Mouse (Mus musculus): ENCODE measurements around the gene Ldb2. TPM values are rescaled to one million over a fixed set of nuclear protein-coding genes. Genes with fewer than 3 reads are reported as not detected.

Gene Ldb2
- polyA plus RNA-seq, 1 experiment from 2014 or later = 51.5 TPM

GRCm38 (mm10) chr5:44784591-44784990 lies 14.9 kb downstream of the Ldb2 start:
- H3K4me3 ChIP-seq (ENCODE audit: low read depth, low read length) = no peak overlapping the region
- no peaks in the 10 kb centered on the region for H3K4me1 ChIP-seq (ENCODE audit: control insufficient read depth, insufficient read depth, low read length)
- H3K9ac ChIP-seq (replicated peaks; ENCODE audit: low read length) = no peak overlapping the region
- no peak for DNase-seq (ENCODE audit: low spot score)
- WGBS = 84% methylated on average over 3 of the region's 3 CpGs
- H3K27ac ChIP-seq (replicated peaks; ENCODE audit: low read depth, low read length) = no peak overlapping the region
- no peak overlapping the region for H3K4me2 ChIP-seq (ENCODE audit: low read depth, low read length)
- no peaks in the 10 kb centered on the region for H3K36me3 ChIP-seq (replicated peaks; ENCODE audit: control insufficient read depth, insufficient read depth, low read depth, low read length)
- no peak for ATAC-seq (replicated peaks; ENCODE audit: insufficient number of reproducible peaks, low FRiP score, low TSS enrichment, low read depth)
- no peaks in the 10 kb centered on the region for H3K27me3 ChIP-seq (ENCODE audit: control insufficient read depth, insufficient read depth, low read length)
- no peaks in the 10 kb centered on the region for H3K9me3 ChIP-seq (replicated peaks; ENCODE audit: control insufficient read depth, low read length)

- WGBS = 91% methylated on average over 4 of the region's 4 CpGs
- DNase-seq (ENCODE audit: low spot score) = no peak
- no peak overlapping the region for H3K9ac ChIP-seq (replicated peaks; ENCODE audit: low read length)
- no peaks in the 10 kb centered on the region for H3K36me3 ChIP-seq (replicated peaks; ENCODE audit: control insufficient read depth, insufficient read depth, low read depth, low read length)
- no peak overlapping the region for H3K27ac ChIP-seq (replicated peaks; ENCODE audit: low read depth, low read length)
- ATAC-seq (replicated peaks; ENCODE audit: insufficient number of reproducible peaks, low FRiP score, low TSS enrichment, low read depth) = no peak
- H3K4me3 ChIP-seq (ENCODE audit: low read depth, low read length) = no peak overlapping the region
- H3K9me3 ChIP-seq (replicated peaks; ENCODE audit: control insufficient read depth, low read length) = no peaks in the 10 kb centered on the region
- H3K4me2 ChIP-seq (ENCODE audit: low read depth, low read length) = no peak overlapping the region
- no peaks in the 10 kb centered on the region for H3K4me1 ChIP-seq (ENCODE audit: control insufficient read depth, insufficient read depth, low read length)
- no peaks in the 10 kb centered on the region for H3K27me3 ChIP-seq (ENCODE audit: control insufficient read depth, insufficient read depth, low read length)
These were observed 20.1 kb downstream of the Ldb2 start for GRCm38 (mm10) chr5:44779340-44779739.

- Histone ChIP-seq H3K9ac (replicated peaks; ENCODE audit: low read length) (no peak overlapping the region), H3K27me3 (ENCODE audit: control insufficient read depth, insufficient read depth, low read length) (no peaks in the 10 kb centered on the region), H3K4me1 (ENCODE audit: control insufficient read depth, insufficient read depth, low read length) (no peaks in the 10 kb centered on the region), H3K4me2 (ENCODE audit: low read depth, low read length) (no peak overlapping the region), H3K4me3 (ENCODE audit: low read depth, low read length) (no peak overlapping the region), H3K9me3 (replicated peaks; ENCODE audit: control insufficient read depth, low read length) (no peaks in the 10 kb centered on the region), H3K36me3 (replicated peaks; ENCODE audit: control insufficient read depth, insufficient read depth, low read depth, low read length) (no peaks in the 10 kb centered on the region), H3K27ac (replicated peaks; ENCODE audit: low read depth, low read length) (no peak overlapping the region)
- 89% methylated on average over 8 of the region's 8 CpGs for WGBS
- no peak for ATAC-seq (replicated peaks; ENCODE audit: insufficient number of reproducible peaks, low FRiP score, low TSS enrichment, low read depth)
- DNase-seq (ENCODE audit: low spot score) = no peak
These were observed 31.0 kb downstream of the Ldb2 start for GRCm38 (mm10) chr5:44768472-44768871.

- Histone ChIP-seq H3K9me3 (replicated peaks; ENCODE audit: control insufficient read depth, low read length) (no peaks in the 10 kb centered on the region), H3K9ac (replicated peaks; ENCODE audit: low read length) (no peak overlapping the region), H3K4me1 (ENCODE audit: control insufficient read depth, insufficient read depth, low read length) (no peaks in the 10 kb centered on the region), H3K27me3 (ENCODE audit: control insufficient read depth, insufficient read depth, low read length) (no peaks in the 10 kb centered on the region), H3K4me3 (ENCODE audit: low read depth, low read length) (no peak overlapping the region), H3K4me2 (ENCODE audit: low read depth, low read length) (no peak overlapping the region), H3K27ac (replicated peaks; ENCODE audit: low read depth, low read length) (no peak overlapping the region), H3K36me3 (replicated peaks; ENCODE audit: control insufficient read depth, insufficient read depth, low read depth, low read length) (no peaks in the 10 kb centered on the region)
- DNase-seq (ENCODE audit: low spot score) (no peak), ATAC-seq (replicated peaks; ENCODE audit: insufficient number of reproducible peaks, low FRiP score, low TSS enrichment, low read depth) (no peak)
- WGBS = 79% methylated on average over 7 of the region's 7 CpGs
These were observed 34.6 kb downstream of the Ldb2 start for GRCm38 (mm10) chr5:44764911-44765310.

- WGBS = 76% methylated on average over 4 of the region's 4 CpGs
- H3K4me1 ChIP-seq (ENCODE audit: control insufficient read depth, insufficient read depth, low read length) = no peaks in the 10 kb centered on the region
These were observed 40.3 kb downstream of the Ldb2 start for GRCm38 (mm10) chr5:44759178-44759577.

GRCm38 (mm10) chr5:44754156-44754910 lies 45.1 kb downstream of the Ldb2 start:
- no peak overlapping the region for H3K9ac ChIP-seq (replicated peaks; ENCODE audit: low read length)
- no peak overlapping the region for H3K4me3 ChIP-seq (ENCODE audit: low read depth, low read length)
- H3K4me2 ChIP-seq (ENCODE audit: low read depth, low read length) = no peak overlapping the region
- no peaks in the 10 kb centered on the region for H3K36me3 ChIP-seq (replicated peaks; ENCODE audit: control insufficient read depth, insufficient read depth, low read depth, low read length)
- no peaks in the 10 kb centered on the region for H3K4me1 ChIP-seq (ENCODE audit: control insufficient read depth, insufficient read depth, low read length)
- DNase-seq (ENCODE audit: low spot score) (no peak), ATAC-seq (replicated peaks; ENCODE audit: insufficient number of reproducible peaks, low FRiP score, low TSS enrichment, low read depth) (no peak)
- no peaks in the 10 kb centered on the region for H3K9me3 ChIP-seq (replicated peaks; ENCODE audit: control insufficient read depth, low read length)
- H3K27ac ChIP-seq (replicated peaks; ENCODE audit: low read depth, low read length) = no peak overlapping the region
- whole genome bisulfite sequencing = 69% methylated on average over 1 of the region's 1 CpGs
- H3K27me3 ChIP-seq (ENCODE audit: control insufficient read depth, insufficient read depth, low read length) = no peaks in the 10 kb centered on the region

More at GRCm38 (mm10) chr5:44759178-44759577, 40.3 kb downstream of the Ldb2 start:
- Histone ChIP-seq H3K27ac (replicated peaks; ENCODE audit: low read depth, low read length) (no peak overlapping the region), H3K9ac (replicated peaks; ENCODE audit: low read length) (no peak overlapping the region), H3K9me3 (replicated peaks; ENCODE audit: control insufficient read depth, low read length) (no peaks in the 10 kb centered on the region), H3K4me2 (ENCODE audit: low read depth, low read length) (no peak overlapping the region), H3K36me3 (replicated peaks; ENCODE audit: control insufficient read depth, insufficient read depth, low read depth, low read length) (no peaks in the 10 kb centered on the region), H3K27me3 (ENCODE audit: control insufficient read depth, insufficient read depth, low read length) (no peaks in the 10 kb centered on the region), H3K4me3 (ENCODE audit: low read depth, low read length) (no peak overlapping the region)
- no peak for DNase-seq (ENCODE audit: low spot score)
- no peak for ATAC-seq (replicated peaks; ENCODE audit: insufficient number of reproducible peaks, low FRiP score, low TSS enrichment, low read depth)

GRCm38 (mm10) chr5:44745706-44746105 lies 53.8 kb downstream of the Ldb2 start:
- Histone ChIP-seq H3K4me1 (ENCODE audit: control insufficient read depth, insufficient read depth, low read length) (no peaks in the 10 kb centered on the region), H3K27ac (replicated peaks; ENCODE audit: low read depth, low read length) (no peak overlapping the region), H3K36me3 (replicated peaks; ENCODE audit: control insufficient read depth, insufficient read depth, low read depth, low read length) (no peaks in the 10 kb centered on the region), H3K9me3 (replicated peaks; ENCODE audit: control insufficient read depth, low read length) (no peaks in the 10 kb centered on the region), H3K4me2 (ENCODE audit: low read depth, low read length) (no peak overlapping the region), H3K4me3 (ENCODE audit: low read depth, low read length) (no peak overlapping the region), H3K9ac (replicated peaks; ENCODE audit: low read length) (no peak overlapping the region), H3K27me3 (ENCODE audit: control insufficient read depth, insufficient read depth, low read length) (no peaks in the 10 kb centered on the region)
- 98% methylated on average over 1 of the region's 1 CpGs for WGBS
- ATAC-seq (replicated peaks; ENCODE audit: insufficient number of reproducible peaks, low FRiP score, low TSS enrichment, low read depth) (no peak), DNase-seq (ENCODE audit: low spot score) (no peak)

- Histone ChIP-seq H3K4me1 (ENCODE audit: control insufficient read depth, insufficient read depth, low read length) (no peaks in the 10 kb centered on the region), H3K27ac (replicated peaks; ENCODE audit: low read depth, low read length) (no peak overlapping the region), H3K27me3 (ENCODE audit: control insufficient read depth, insufficient read depth, low read length) (no peaks in the 10 kb centered on the region), H3K4me2 (ENCODE audit: low read depth, low read length) (no peak overlapping the region), H3K36me3 (replicated peaks; ENCODE audit: control insufficient read depth, insufficient read depth, low read depth, low read length) (no peaks in the 10 kb centered on the region), H3K9me3 (replicated peaks; ENCODE audit: control insufficient read depth, low read length) (no peaks in the 10 kb centered on the region), H3K4me3 (ENCODE audit: low read depth, low read length) (no peak overlapping the region), H3K9ac (replicated peaks; ENCODE audit: low read length) (no peak overlapping the region)
- ATAC-seq (replicated peaks; ENCODE audit: insufficient number of reproducible peaks, low FRiP score, low TSS enrichment, low read depth) (no peak), DNase-seq (ENCODE audit: low spot score) (no peak)
- WGBS = 97% methylated on average over 3 of the region's 3 CpGs
These were observed 63.1 kb downstream of the Ldb2 start for GRCm38 (mm10) chr5:44736366-44736765.

Measured in embryonic facial prominence, embryonic 11.5 days (tissue).